Mouse (Mus musculus) naive thymus-derived CD4-positive, alpha-beta T cell, adult 2 months (primary cell): ENCODE results near the gene Taf1c.

Experiments
- DNase-seq: peaks from one replicate; pipeline ENCODE4 v3.0.0-alpha.2; 2011; ENCODE audit warnings: low read depth

Gene Taf1c

GRCm38 (mm10) chr8:119623061-119623460, 18.0 kb upstream of the Taf1c start:
- no peak for DNase-seq

- no peak for DNase-seq
These were observed 17.5 kb upstream of the Taf1c start for GRCm38 (mm10) chr8:119622555-119622954.

GRCm38 (mm10) chr8:119620848-119621465, 15.9 kb upstream of the Taf1c start:
- no peak for DNase-seq

GRCm38 (mm10) chr8:119620116-119620840, 15.3 kb upstream of the Taf1c start:
- DNase-seq: no peak

GRCm38 (mm10) chr8:119618887-119619286, 13.9 kb upstream of the Taf1c start:
- no peak for DNase-seq

- no peak for DNase-seq
These were observed 12.6 kb upstream of the Taf1c start for GRCm38 (mm10) chr8:119617586-119617985.

GRCm38 (mm10) chr8:119616811-119617210, 11.8 kb upstream of the Taf1c start:
- no peak for DNase-seq

GRCm38 (mm10) chr8:119616358-119616757, 11.3 kb upstream of the Taf1c start:
- DNase-seq: no peak

- no peak for DNase-seq
These were observed 10.1 kb upstream of the Taf1c start for GRCm38 (mm10) chr8:119615096-119615495.

- DNase-seq: no peak
These were observed 7.4 kb upstream of the Taf1c start, which contains the start of gene Adad2 for GRCm38 (mm10) chr8:119612471-119612870. Gene Adad2, plus strand, starts transcription at chr8:119612747.

GRCm38 (mm10) chr8:119606224-119606623, 1.2 kb upstream of the Taf1c start:
- peak; percentile 48 for DNase-seq

- no peak for DNase-seq
These were observed 621 bp downstream of the Taf1c start for GRCm38 (mm10) chr8:119604398-119604803.

- no peak for DNase-seq
These were observed 1.3 kb downstream of the Taf1c start for GRCm38 (mm10) chr8:119603771-119604170.

- DNase-seq: no peak
These were observed 13.6 kb downstream of the Taf1c start for GRCm38 (mm10) chr8:119591456-119591855.

GRCm38 (mm10) chr8:119590348-119590747, 14.7 kb downstream of the Taf1c start:
- DNase-seq: no peak

GRCm38 (mm10) chr8:119588844-119589243, 16.2 kb downstream of the Taf1c start:
- DNase-seq: no peak

- peak; percentile 5 for DNase-seq
These were observed 16.7 kb downstream of the Taf1c start for GRCm38 (mm10) chr8:119588321-119588720.

GRCm38 (mm10) chr8:119585901-119586300, 19.1 kb downstream of the Taf1c start:
- peak; percentile 84 for DNase-seq

GRCm38 (mm10) chr8:119580441-119581161, 24.4 kb downstream of the Taf1c start:
- no peak for DNase-seq

- no peak for DNase-seq
These were observed 25.9 kb downstream of the Taf1c start for GRCm38 (mm10) chr8:119579096-119579495.

GRCm38 (mm10) chr8:119575366-119575726, 29.7 kb downstream of the Taf1c start:
- DNase-seq: no peak

- peak; percentile 95 for DNase-seq
These were observed 30.3 kb downstream of the Taf1c start, which contains the start of the genes Hsdl1 and Dnaaf1 for GRCm38 (mm10) chr8:119574437-119575365. Gene Hsdl1, minus strand, starts transcription at chr8:119575183. Gene Dnaaf1, plus strand, starts transcription at chr8:119575235.
